Mouse (Mus musculus): Measurements from ENCODE around the gene Sult4a1. TPM values are rescaled to one million over a fixed set of nuclear protein-coding genes. Genes with fewer than 3 reads are reported as not detected.
A peak's percentile ranks its signal among the peaks of the same experiment; 100 is the strongest.

Sult4a1 gene
- polyA plus RNA-seq, 1 experiment = 363 TPM

- Histone ChIP-seq H3K4me3 (replicated peaks; ENCODE audit: insufficient read depth, low read depth, low read length) (no peak overlapping the region), H3K27ac (ENCODE audit: insufficient read depth, low read length) (no peak overlapping the region), H3K27me3 (ENCODE audit: control insufficient read depth, insufficient read depth, low read length) (no peaks in the 10 kb centered on the region), H3K4me1 (ENCODE audit: control insufficient read depth, insufficient read depth, low read length) (0 out of 2 replicates have a peak, but pooled peaks cover under 1% of the 10 kb centered on the region)
- WGBS = 43% methylated on average over 6 of the region's 6 CpGs
- TF ChIP-seq CTCF (IDR thresholded peaks at IDR 0.05; ENCODE audit: borderline replicate concordance, insufficient read depth, low read depth, low read length) (no peak), POLR2A (IDR thresholded peaks at IDR 0.05; ENCODE audit: borderline replicate concordance, insufficient read depth, low read length) (no peak)
- no peak for DNase-seq
Observed at GRCm38 (mm10) chr15:84058841-84059240, 46.7 kb downstream of the Sult4a1 start.

- 75% methylated on average over 5 of the region's 5 CpGs for WGBS
- no peak for DNase-seq
- Histone ChIP-seq H3K4me1 (ENCODE audit: control insufficient read depth, insufficient read depth, low read length) (0 out of 2 replicates have a peak, but pooled peaks cover 3% of the 10 kb centered on the region), H3K27me3 (ENCODE audit: control insufficient read depth, insufficient read depth, low read length) (no peaks in the 10 kb centered on the region), H3K27ac (ENCODE audit: insufficient read depth, low read length) (no peak overlapping the region), H3K4me3 (replicated peaks; ENCODE audit: insufficient read depth, low read depth, low read length) (no peak overlapping the region)
- TF ChIP-seq CTCF (IDR thresholded peaks at IDR 0.05; ENCODE audit: borderline replicate concordance, insufficient read depth, low read depth, low read length) = no peak; the same call in 1 of the 2 replicates
- no peak for TF ChIP-seq POLR2A (IDR thresholded peaks at IDR 0.05; ENCODE audit: borderline replicate concordance, insufficient read depth, low read length)
Observed at GRCm38 (mm10) chr15:84056083-84056482, 49.5 kb downstream of the Sult4a1 start.

- H3K27me3 ChIP-seq (ENCODE audit: control insufficient read depth, insufficient read depth, low read length) = no peaks in the 10 kb centered on the region
- H3K27ac ChIP-seq (ENCODE audit: insufficient read depth, low read length) = no peak overlapping the region
- 8% methylated on average over 9 of the region's 9 CpGs for WGBS
- TF ChIP-seq CTCF (IDR thresholded peaks at IDR 0.05; ENCODE audit: borderline replicate concordance, insufficient read depth, low read depth, low read length) (peak; percentile 92), POLR2A (IDR thresholded peaks at IDR 0.05; ENCODE audit: borderline replicate concordance, insufficient read depth, low read length) (no peak)
- H3K4me1 ChIP-seq (ENCODE audit: control insufficient read depth, insufficient read depth, low read length) = 0 out of 2 replicates have a peak, but pooled peaks cover 3% of the 10 kb centered on the region
- no peak overlapping the region for H3K4me3 ChIP-seq (replicated peaks; ENCODE audit: insufficient read depth, low read depth, low read length)
- DNase-seq = peak; percentile 73 to 85
Observed at GRCm38 (mm10) chr15:84053859-84054258, 51.7 kb downstream of the Sult4a1 start.

- TF ChIP-seq POLR2A (IDR thresholded peaks at IDR 0.05; ENCODE audit: borderline replicate concordance, insufficient read depth, low read length) = no peak
- no peak for TF ChIP-seq CTCF (IDR thresholded peaks at IDR 0.05; ENCODE audit: borderline replicate concordance, insufficient read depth, low read depth, low read length)
- no peak overlapping the region for H3K27ac ChIP-seq (ENCODE audit: insufficient read depth, low read length)
- 98% methylated on average over 4 of the region's 4 CpGs for WGBS
Observed at GRCm38 (mm10) chr15:84053240-84053639, 52.3 kb downstream of the Sult4a1 start.

GRCm38 (mm10) chr15:84052390-84052789 lies 53.2 kb downstream of the Sult4a1 start:
- H3K27me3 ChIP-seq (ENCODE audit: control insufficient read depth, insufficient read depth, low read length) = no peaks in the 10 kb centered on the region
- DNase-seq = no peak
- H3K27ac ChIP-seq (ENCODE audit: insufficient read depth, low read length) = no peak overlapping the region
- H3K4me3 ChIP-seq (replicated peaks; ENCODE audit: insufficient read depth, low read depth, low read length) = no peak overlapping the region
- WGBS = 92% methylated on average over 9 of the region's 9 CpGs
- TF ChIP-seq CTCF (IDR thresholded peaks at IDR 0.05; ENCODE audit: borderline replicate concordance, insufficient read depth, low read depth, low read length) = no peak
- no peak for TF ChIP-seq POLR2A (IDR thresholded peaks at IDR 0.05; ENCODE audit: borderline replicate concordance, insufficient read depth, low read length)
- 0 out of 2 replicates have a peak, but pooled peaks cover 3% of the 10 kb centered on the region for H3K4me1 ChIP-seq (ENCODE audit: control insufficient read depth, insufficient read depth, low read length)

More at GRCm38 (mm10) chr15:84053240-84053639, 52.3 kb downstream of the Sult4a1 start:
- Histone ChIP-seq H3K4me1 (ENCODE audit: control insufficient read depth, insufficient read depth, low read length) (0 out of 2 replicates have a peak, but pooled peaks cover 3% of the 10 kb centered on the region), H3K27me3 (ENCODE audit: control insufficient read depth, insufficient read depth, low read length) (no peaks in the 10 kb centered on the region), H3K4me3 (replicated peaks; ENCODE audit: insufficient read depth, low read depth, low read length) (no peak overlapping the region)
- DNase-seq = no peak

GRCm38 (mm10) chr15:84049570-84049969 lies 56.0 kb downstream of the Sult4a1 start:
- Histone ChIP-seq H3K27me3 (ENCODE audit: control insufficient read depth, insufficient read depth, low read length) (no peaks in the 10 kb centered on the region), H3K4me3 (replicated peaks; ENCODE audit: insufficient read depth, low read depth, low read length) (no peak overlapping the region), H3K4me1 (ENCODE audit: control insufficient read depth, insufficient read depth, low read length) (0 out of 2 replicates have a peak, but pooled peaks cover 3% of the 10 kb centered on the region), H3K27ac (ENCODE audit: insufficient read depth, low read length) (no peak overlapping the region)
- WGBS = 81% methylated on average over 7 of the region's 7 CpGs
- TF ChIP-seq POLR2A (IDR thresholded peaks at IDR 0.05; ENCODE audit: borderline replicate concordance, insufficient read depth, low read length) (no peak), CTCF (IDR thresholded peaks at IDR 0.05; ENCODE audit: borderline replicate concordance, insufficient read depth, low read depth, low read length) (no peak)
- no peak for DNase-seq

GRCm38 (mm10) chr15:84045562-84045961 lies 60.0 kb downstream of the Sult4a1 start:
- no peak overlapping the region for H3K4me3 ChIP-seq (replicated peaks; ENCODE audit: insufficient read depth, low read depth, low read length)
- no peaks in the 10 kb centered on the region for H3K4me1 ChIP-seq (ENCODE audit: control insufficient read depth, insufficient read depth, low read length)
- DNase-seq = no peak
- WGBS = 94% methylated on average over 6 of the region's 6 CpGs
- H3K27ac ChIP-seq (ENCODE audit: insufficient read depth, low read length) = no peak overlapping the region
- TF ChIP-seq CTCF (IDR thresholded peaks at IDR 0.05; ENCODE audit: borderline replicate concordance, insufficient read depth, low read depth, low read length) = no peak
- TF ChIP-seq POLR2A (IDR thresholded peaks at IDR 0.05; ENCODE audit: borderline replicate concordance, insufficient read depth, low read length) = no peak
- no peaks in the 10 kb centered on the region for H3K27me3 ChIP-seq (ENCODE audit: control insufficient read depth, insufficient read depth, low read length)

- peak; percentile 95 to 97 for DNase-seq
- 10% methylated on average over 5 of the region's 5 CpGs for WGBS
- TF ChIP-seq CTCF (IDR thresholded peaks at IDR 0.05; ENCODE audit: borderline replicate concordance, insufficient read depth, low read depth, low read length) = no peak
- TF ChIP-seq POLR2A (IDR thresholded peaks at IDR 0.05; ENCODE audit: borderline replicate concordance, insufficient read depth, low read length) = no peak
- Histone ChIP-seq H3K4me1 (ENCODE audit: control insufficient read depth, insufficient read depth, low read length) (peaks cover 18% of the 10 kb centered on the region), H3K27ac (ENCODE audit: insufficient read depth, low read length) (no peak overlapping the region), H3K4me3 (replicated peaks; ENCODE audit: insufficient read depth, low read depth, low read length) (no peak overlapping the region), H3K27me3 (ENCODE audit: control insufficient read depth, insufficient read depth, low read length) (no peaks in the 10 kb centered on the region)
Observed at GRCm38 (mm10) chr15:84037067-84037466, 68.5 kb downstream of the Sult4a1 start.

Other genes with a start within 250 kb of the Sult4a1 start
- 0.32 and 0.70 TPM in 2 replicates for gene Efcab6, start 40.4 kb downstream of the Sult4a1 start, polyA plus RNA-seq (2012; rRNA removed)
- gene Pnpla5, start 17.4 kb upstream of the Sult4a1 start, polyA plus RNA-seq (2012; rRNA removed) = not detected in 2 replicates
- 39.9 and 47.9 TPM in 2 replicates for gene Pnpla3, start 62.1 kb upstream of the Sult4a1 start, polyA plus RNA-seq (2012; rRNA removed)
- 56.4 and 57.1 TPM in 2 replicates for gene Samm50, start 86.5 kb upstream of the Sult4a1 start, polyA plus RNA-seq (2012; rRNA removed)
- 16.4 and 18.1 TPM in 2 replicates for gene Parvb, start 126.3 kb upstream of the Sult4a1 start, polyA plus RNA-seq (2012; rRNA removed)
- gene Parvg, start 218.3 kb upstream of the Sult4a1 start, polyA plus RNA-seq (2012; rRNA removed) = 1.3 and 1.4 TPM in 2 replicates

Data from cerebellum, adult 2 months (tissue).